Mouse (Mus musculus): ENCODE data around the gene Fbxw8. TPM values are rescaled to one million over a fixed set of nuclear protein-coding genes. Genes with fewer than 3 reads are reported as not detected.

Gene Fbxw8
- total RNA-seq, 2 experiments from 2014 or later = 20.5 to 21.1 TPM

DNA sequence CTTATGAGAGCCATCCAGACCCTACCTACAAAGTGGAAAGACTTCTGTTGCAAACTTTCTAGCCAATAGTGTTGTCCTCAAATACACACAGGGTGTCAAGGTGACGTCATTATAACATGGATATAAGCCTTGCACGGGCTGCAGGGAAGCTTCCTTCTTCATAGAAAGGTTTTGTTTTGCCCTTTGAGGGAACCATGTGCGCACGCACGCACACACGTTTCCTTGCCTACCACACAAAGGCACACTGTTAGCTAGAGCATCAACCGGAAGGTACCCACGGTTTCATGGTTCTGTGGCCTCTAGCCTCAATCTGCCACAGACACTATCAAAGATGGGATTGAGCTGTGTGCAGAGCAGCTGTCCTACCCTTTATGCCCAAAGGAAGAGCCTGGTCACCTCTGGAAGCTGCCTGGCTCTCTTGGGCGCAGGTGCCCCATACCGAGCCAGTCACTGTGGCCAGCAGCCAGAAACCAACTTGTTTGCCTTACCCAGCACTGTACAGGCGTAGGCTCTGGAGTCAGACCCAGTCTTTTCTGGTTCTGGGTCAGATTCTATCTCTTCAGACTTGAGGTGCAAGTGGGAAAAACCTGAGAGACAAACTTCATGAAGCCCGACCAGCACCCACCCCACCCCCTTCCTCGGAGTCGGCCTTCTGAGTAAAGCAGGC, 108.0 kb downstream of the Fbxw8 start:
- DNase-seq (ENCODE audit: low spot score) = no peak

DNA sequence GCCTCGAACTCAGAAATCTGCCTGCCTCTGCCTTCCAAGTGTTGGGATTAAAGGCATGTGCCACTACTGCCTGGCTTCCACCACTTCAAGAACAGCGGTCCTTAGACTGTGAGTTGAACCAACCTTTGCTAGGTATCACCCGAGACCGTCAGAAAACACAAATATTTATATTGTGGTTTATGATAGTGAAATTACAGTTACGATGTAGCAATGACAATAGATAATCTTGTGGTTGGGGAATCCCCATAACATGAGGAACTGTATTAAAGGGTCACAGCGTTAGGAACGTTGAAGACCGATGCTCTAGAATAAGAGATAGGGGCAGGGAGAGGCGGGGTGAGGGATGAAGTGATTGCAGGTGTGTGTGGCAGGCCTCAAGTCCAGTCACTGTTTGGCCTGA, 109.9 kb downstream of the Fbxw8 start:
- DNase-seq (ENCODE audit: low spot score) = no peak

DNA sequence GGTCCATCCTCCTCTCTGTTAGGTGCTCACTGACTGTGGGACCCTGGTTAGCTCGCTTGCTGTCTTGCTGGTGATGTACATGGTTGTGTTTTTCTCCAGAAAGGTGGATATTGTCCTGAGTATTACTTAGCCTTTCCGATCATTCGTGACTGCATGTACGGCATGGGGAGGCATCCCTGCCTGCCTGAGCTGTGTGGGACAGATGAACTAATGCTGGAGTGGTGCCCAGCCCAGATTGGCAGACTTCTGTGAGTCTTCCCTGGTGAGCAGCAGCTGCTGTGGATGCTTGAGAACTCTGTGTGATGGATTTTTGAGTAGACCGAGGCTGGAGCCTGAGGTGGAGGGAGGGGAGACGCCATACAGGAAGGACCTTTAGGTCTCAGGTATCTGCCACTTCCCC, 110.4 kb downstream of the Fbxw8 start:
- DNase-seq (ENCODE audit: low spot score) = no peak

DNA sequence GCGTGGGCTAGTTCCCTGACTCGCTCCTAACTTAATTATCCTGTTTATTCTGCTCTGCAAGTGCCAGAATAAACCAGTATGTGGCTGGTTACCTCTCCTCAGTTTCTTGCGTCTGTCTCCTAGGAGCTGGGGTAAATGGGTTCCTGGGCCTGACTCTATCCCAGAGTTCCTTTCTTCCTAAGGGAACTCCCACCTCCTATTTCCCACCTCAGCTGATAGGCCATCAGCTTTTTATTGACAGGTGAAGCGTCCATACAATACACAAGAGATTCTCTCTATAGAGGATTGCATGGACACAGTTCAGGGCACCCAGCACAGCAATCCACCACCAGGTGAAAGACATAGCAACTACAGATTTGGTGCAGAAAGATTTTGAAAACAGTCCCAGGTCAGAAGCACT, 111.5 kb downstream of the Fbxw8 start:
- DNase-seq (ENCODE audit: low spot score) = no peak

DNA sequence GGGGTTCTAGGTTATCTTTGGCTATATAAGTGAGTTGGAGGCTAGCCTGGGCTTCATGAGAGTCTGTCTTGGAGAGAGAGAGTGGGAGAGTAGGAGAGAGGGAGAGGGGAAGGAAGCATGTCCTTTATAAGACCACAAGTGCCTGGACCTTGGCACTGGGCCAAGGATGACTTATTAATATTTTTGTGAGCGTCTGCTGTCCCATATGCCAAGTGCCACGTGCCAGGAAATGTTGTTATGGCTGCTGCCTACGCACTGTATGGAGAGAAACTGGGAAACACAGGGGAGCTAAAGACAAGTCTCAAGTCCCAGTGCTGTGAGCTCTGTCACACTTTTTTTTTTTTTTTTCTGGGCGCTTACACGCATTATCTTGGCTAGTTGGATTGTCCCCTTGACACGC, 112.7 kb downstream of the Fbxw8 start:
- no peak for DNase-seq (ENCODE audit: low spot score)

DNA sequence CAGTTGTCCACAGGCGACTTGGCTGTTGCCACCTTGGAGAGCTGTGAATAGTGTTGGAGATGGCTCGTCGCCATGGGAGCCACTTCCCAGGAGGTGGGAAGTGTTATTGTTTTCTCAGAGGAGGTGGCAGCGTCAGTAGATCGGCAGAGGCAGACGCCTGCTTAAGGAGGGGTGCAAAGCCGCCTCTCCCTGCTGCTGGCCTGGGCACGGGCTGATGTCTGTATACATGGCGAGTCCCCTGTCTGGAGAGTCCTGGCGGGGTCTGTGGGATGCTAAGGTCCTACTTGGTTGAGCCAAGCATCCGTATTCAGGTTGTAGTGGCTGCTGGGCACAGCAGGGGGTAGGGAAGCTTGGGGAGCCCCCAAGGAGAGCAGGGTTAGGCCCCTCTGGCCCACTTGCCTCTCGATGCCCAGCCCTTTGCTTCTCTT, 116.0 kb downstream of the Fbxw8 start:
- no peak for DNase-seq (ENCODE audit: low spot score)

DNA sequence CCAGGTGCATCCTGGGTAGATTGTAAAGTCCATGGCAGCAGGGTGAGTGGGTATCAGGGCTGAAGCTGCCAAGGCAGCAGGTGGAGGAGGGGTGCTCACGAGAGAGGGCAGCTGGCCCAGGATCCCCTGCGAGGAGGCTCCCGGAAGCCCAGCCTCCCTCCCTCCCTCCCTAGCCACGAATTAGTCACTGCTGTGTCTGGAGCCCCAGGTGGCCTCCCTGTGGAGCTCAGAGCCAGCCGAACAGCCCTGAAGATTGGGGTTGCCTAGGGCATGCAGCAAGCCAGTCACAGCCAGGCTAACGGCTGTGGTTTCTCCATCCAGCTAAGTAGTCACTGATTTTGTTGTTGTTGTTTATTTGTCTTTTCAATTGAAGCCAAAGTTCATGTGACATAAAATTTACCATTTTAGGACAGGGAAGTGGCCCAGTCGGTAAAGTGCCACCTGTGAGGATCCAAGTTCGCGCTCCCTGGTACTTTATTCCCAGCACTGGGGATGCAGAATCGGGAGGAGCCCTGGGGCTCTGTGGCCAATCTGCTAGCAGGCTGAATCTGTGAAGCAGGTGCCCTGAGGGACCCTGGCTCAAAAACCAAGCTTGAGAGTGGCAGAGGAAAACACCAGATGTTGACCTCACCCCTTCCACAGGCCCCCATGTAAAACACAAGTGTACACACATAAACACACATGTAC, 117.3 kb downstream of the Fbxw8 start:
- DNase-seq (ENCODE audit: low spot score) = no peak

DNA sequence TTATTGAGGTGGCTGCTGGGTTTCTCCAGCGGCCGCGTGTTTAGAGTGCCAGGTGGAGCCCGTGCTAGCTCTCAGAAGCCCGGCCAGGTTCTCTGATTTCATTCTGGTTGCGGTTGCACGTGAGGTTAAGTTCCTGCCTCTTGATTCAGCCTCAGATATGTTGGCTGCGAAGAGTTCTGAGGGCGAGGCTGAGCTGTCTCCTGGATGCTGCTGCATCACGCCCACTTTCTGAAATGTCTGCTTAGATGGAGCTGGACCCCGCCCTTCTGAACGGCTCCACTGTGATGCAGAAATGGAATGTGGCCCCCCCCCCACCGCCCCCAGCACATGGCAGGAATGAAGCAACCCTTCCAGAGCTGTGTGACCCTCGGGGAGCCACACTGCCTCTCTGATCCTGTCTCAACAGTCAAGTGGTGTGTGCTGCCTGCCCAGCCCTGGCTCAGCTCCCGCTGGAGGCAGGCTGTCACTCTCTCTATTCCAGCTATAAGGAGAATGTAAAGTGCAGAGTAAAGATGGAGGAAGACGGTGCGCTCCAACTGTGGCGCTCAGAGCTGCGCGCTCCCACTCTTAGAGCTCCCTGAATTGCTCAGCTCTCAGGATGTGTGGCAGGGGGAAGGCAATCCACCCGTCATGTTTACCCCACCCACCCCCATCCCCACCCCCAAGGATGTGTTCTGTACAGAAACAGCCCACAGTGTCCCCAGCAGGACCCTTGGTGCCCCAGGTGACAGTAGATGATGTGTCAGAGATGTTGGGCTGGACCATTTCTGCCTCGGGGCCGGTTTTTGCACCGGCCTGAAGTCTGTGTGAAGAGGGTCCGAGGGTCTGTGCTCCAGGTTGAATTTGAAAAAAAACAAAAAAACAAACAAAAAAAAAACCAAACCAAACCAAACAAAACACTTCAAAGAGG, 118.1 kb downstream of the Fbxw8 start:
- no peak for DNase-seq (ENCODE audit: low spot score)

DNA sequence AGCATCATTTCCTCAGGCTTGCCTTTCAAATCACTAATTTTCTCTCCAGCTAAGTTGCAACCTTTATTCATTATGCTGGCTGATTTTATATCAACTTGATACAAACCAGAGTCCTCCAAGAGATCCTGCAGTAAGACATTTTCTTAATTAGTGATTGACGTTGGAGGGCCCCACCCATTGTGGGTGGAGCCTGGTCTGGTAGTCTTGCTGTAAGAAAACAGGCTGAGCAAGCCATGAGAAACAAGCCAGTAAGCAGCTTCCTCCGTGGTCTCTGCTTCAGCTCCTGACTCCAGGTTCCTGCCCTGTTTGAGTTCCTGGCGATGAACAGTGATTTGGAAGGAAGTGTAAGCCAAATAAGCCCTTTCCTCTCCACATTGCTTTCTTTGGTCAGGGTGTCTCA, 119.5 kb downstream of the Fbxw8 start:
- DNase-seq (ENCODE audit: low spot score) = no peak

DNA sequence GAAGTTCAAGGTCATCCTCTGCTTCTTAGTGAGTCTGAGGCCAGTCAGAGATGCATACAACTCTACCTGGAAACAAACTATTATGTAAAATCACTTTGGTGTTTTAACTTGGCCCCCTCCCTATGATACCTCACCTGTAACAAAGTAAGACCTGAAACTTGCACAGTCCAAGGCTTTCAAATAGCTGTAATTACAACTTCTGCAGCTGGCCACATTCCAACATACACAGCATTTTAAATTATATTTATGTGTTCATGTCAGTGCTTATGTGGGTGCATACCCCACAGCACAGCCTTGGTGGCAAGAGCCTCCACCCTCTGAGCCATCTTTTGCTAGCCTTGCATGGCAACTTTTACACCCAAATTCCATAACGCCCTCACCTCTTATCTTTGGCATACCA, 120.6 kb downstream of the Fbxw8 start:
- DNase-seq (ENCODE audit: low spot score) = no peak

DNA sequence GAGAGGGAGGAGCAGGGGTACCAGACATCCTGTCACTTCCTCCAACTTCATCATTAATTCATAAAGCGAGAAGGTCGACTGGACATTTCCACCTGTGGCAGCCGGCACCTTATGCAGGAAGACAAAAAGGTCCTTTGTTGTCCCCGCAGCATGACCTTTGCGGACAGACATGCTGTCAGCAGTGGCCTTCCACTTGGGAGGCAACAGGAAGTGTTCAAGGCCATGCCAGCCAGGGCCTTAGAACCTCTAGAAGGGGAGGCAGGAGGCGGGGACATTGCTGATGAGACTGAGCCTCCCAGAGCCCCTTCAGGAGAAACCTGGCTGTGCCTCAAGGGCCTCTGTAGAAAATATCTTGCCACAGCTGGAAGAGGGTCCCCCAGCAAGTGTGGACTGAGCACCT, 121.5 kb downstream of the Fbxw8 start:
- DNase-seq (ENCODE audit: low spot score) = no peak

DNA sequence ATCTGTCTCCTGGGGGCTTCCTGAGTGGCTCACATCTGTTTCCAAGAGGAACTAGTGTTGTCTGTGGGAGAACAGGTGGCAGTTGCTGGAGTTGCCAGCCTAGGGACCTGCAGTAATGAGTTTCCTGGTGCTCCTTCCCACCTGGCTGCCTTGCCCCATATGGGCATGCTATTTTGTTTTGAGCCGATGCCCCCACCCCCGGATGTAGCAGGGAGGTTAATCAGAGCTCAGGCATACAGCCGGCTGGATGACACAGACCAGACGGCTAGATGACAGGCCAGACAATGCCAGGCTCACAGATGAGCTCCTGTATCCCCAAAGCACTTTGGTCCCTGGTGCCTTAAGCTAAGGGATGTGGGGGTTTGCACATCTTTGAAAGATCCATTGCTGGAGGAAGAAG, 121.9 kb downstream of the Fbxw8 start:
- no peak for DNase-seq (ENCODE audit: low spot score)

DNA sequence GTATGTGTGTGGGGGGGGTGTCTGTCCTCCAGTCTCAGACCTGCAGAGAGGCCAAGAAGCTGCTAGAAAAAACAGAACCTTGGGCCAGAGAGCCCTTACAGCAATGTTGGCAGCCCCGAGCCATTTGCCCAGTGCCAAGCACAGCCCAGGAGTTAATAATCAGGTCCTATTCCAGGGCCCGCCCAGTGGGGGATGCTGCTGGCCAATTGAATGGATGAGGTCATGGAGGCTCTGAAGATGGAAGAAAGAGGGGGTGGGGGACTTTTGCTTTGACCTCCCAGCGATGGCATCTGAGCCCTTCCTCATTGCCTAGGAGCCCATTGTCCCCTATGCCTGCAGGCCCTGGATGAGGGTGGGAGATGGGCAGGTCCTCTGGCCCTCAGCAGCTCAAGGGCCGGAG, 123.8 kb downstream of the Fbxw8 start:
- DNase-seq (ENCODE audit: low spot score) = no peak

DNA sequence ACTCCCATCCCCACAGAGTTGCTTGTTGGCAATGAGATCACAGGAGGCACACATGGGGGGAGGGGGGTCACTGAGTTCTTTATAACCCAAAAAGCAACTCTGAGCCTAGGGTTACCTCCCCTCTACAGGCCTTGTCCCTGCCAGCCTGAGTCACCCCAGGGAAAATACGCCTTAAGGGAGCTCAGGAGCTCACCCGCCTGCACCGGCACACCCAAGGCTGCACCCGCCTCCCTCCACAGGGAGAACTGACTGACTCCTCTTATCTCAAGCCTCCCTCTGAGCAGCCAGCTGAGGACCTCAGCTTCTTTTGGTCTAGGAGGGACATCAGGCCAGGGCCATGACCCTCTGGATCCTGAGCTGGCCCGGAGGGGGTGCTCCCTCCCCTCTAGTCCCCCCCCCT, 124.2 kb downstream of the Fbxw8 start:
- DNase-seq (ENCODE audit: low spot score) = no peak

DNA sequence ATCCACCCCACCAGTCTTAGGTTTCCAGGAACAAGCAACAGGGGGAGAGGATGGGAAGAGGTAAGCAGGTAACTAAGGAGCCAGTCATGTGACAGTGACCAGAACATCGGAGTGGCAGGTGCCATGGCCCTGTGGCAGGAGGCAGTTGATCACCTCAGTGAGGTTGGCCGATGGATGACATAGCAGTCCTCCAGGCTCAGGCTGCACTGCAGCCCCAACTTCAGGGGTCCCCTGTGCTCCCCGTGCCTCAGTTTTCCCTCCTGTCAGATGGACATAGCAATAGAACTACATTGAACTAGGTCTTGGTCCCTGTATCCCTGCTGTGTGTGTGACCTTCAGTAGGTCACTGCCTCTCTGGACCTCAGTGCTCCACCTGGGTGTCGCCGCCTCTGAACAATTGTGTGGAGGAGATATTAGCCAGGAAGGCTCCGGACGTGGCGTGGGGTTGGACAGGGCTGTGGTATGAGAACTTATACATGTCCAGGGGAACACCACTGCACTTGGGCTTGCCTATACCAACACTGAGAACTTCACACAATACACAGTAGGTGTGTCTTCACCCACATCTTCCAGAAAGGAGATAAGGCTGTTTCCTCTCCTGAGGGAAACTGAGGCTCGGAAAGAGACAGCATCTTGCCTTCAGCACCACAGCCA, 125.1 kb downstream of the Fbxw8 start:
- DNase-seq (ENCODE audit: low spot score) = no peak

DNA sequence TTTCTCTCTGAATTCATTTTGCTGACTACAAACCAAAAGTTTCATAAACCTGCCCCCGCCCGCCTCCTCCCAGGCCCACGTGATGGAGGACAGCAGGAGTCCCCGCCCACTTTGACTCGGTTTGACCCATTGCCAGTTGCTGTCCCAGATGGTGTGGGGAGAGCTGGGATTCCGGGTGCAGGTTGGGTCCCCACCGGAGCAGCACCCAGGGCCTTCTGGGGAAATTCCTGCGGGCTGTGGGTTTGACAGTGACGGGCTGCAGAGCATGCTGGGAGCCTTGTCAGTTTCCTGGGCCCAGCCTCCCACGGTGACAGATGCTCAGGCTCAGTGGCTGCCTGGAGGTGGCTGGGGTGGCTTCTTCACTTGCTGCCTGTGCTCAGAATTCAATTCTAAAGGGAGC, 125.8 kb downstream of the Fbxw8 start:
- DNase-seq (ENCODE audit: low spot score) = no peak

DNA sequence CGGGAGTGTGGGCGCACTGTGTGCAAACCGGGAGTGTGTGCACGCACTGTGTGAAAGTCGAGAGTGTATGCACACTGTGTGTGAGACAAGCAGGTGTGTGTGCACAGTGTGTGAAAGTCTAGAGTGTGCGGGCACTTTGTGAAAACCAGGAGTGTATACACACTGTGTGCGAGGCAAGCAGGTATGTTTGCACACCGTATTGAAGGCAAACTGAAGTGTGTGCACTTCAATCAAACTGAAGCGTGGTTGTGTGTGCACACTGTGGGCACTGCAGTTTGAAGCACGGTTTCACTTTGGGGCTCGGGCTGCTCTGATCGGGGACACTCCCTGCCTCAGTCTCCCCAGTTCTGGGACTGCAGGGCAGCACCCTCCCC, 126.2 kb downstream of the Fbxw8 start:
- no peak for DNase-seq (ENCODE audit: low spot score)

DNA sequence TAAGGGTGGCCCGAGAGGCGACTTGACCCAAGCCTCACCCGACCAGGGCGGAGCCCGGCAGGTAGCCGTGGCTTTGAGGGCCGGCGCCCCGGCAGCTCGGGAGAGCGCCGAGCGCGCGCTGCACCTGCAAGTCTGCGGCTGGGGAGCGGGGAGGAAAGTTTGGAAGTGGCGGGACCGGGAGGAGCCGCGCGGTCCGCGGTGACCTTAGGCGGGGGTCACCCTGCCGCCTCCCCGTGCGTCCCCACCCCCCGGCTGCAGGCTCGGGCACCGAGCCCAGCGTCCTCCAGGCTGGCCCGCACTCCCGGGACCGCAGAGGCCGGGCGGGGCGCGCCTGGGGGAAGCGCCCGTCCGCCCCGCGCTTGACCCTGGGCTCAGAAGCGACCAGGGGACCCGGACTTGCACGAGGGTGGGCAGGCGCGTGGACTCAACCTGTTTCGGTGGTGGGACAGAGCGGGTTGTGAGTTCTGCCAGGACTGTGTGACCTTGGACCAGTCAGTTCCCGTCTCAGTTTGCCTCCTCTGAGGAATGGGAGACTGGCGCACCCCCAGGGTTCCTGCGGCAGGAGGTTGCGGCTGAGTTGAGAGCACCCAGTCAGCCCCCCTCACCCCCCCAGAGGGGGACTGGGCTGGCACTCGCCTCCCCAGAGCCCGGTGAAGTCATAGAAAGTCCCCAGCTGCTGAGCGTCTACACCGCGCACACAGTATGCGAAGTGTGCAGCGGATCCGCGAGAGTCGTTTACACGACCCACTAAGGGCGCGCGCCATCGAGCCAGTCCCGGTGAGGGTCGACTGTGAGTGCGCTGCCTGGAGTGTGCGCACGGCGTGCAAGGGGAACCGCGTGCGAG, 126.9 kb downstream of the Fbxw8 start:
- no peak for DNase-seq (ENCODE audit: low spot score)

DNA sequence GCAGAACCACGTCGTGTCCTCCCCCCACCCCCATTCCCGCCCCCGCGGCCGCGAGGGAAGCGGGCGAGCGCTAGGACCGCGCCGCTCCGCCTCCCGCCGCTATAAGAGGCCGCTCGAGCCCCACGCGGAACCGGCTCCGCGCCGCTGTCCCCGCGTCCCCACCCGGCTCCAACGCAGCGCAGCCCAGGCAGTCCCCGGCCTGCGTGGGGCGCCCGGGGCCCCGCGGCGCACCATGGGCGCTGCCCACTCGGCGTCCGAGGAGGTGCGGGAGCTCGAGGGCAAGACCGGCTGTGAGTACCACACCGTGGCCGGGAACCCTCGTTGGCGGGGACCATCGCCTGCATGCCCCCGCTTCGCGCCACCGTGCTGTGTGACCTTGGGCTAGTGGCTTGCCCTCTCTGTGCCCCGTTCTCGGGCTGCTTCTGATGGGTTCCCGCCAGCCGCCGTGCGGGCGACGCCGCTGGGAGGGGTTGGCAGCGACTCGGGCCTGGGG, 127.5 kb downstream of the Fbxw8 start, which contains the start of gene Tesc:
Tesc (plus strand) TSS at position 46 of the 493 bp plus-strand sequence.
- DNase-seq (ENCODE audit: low spot score) = no peak

DNA sequence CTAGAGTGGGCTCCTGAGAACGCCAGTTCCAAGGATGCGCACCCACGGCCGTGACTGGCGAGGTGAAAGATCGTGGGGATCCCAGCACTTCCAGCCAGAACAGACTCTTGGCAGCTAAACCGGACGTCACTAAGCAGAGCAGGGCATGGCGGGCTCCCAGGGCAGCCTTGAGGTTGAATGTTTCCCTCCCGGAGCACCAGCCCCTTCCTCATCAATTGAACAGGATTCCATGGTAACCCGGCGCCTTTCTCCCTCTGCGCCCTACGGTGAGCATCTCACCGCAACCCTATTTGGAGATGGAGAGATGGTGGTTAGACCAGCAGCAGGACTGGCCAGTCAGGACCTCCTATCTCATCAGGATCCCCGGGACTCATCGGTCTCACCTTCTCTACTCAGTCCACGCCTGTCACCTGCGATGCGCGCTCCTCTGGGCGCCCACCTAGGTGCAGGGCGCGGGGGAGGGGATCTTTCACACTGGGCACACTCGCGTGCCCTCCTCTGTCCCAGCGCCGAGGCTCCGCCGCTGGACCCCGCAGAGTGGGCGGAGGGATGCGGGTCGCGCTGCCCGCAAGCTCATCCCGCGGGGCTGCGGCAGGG, 128.1 kb downstream of the Fbxw8 start:
- DNase-seq (ENCODE audit: low spot score) = no peak

Measured in gastrocnemius, adult 18-20 months (tissue).